Mouse (Mus musculus): ENCODE data around the gene Tmem95. TPM values are rescaled to one million over a fixed set of nuclear protein-coding genes. Genes with fewer than 3 reads are reported as not detected.
A peak's percentile ranks its signal among the peaks of the same experiment; 100 is the strongest.

Tmem95 gene
- polyA plus RNA-seq, 1 experiment from 2014 or later = not detected

DNA sequence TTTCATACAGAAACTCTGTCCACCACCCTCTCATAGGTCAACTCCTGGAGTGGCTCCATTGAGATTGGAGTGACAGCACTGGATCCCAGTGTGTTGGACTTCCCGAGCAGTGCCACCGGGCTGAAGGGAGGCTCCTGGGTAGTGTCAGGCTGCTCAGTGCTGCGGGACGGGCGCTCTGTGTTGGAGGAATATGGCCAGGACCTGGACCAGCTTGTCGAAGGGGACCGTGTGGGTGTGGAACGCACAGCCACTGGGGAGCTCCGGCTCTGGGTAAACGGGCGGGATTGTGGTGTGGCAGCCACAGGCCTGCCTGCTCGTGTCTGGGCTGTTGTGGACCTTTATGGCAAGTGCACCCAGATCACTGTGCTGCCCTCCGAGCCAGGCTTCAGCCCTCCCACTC is 25.2 kb upstream of the Tmem95 start:
- Histone ChIP-seq H3K27ac (0 out of 2 replicates have a peak overlapping the region, but pooled peaks have one; percentile 8), H3K4me3 (peak overlapping the region; percentile 96), H3K9me3 (no peaks in the 10 kb centered on the region), H3K4me1 (peaks cover 42% of the 10 kb centered on the region), H3K36me3 (peaks cover 48% of the 10 kb centered on the region), H3K27me3 (ENCODE audit: insufficient read depth, poor library complexity, severe bottlenecking) (no peaks in the 10 kb centered on the region)
- no peak for DNase-seq (ENCODE audit: low spot score)
- WGBS = 91% methylated on average over 13 of the region's 13 CpGs

DNA sequence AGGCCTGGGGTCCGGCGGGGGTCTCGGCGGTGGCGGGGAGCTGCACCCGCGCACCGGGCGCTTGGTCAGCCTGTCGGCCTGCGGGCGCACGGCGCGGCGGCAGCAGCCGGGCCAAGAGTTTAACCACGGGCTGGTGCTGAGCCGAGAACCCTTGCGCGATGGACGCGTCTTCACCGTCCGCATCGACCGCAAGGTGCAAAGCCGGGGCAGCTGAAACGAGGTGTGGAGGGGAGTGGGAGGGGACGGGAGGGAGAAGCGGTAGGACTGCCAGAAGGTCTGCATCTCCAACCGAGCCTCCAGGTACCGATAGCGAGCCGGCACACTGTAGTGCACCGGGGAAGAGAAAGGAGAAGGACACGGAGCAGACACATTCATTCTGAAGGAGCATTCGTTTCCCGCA is 24.2 kb upstream of the Tmem95 start:
- Histone ChIP-seq H3K27ac (peak overlapping the region; percentile 99), H3K4me1 (peaks cover 48% of the 10 kb centered on the region), H3K36me3 (peaks cover 38% of the 10 kb centered on the region), H3K9me3 (no peaks in the 10 kb centered on the region), H3K27me3 (ENCODE audit: insufficient read depth, poor library complexity, severe bottlenecking) (no peaks in the 10 kb centered on the region), H3K4me3 (peak overlapping the region; percentile 96)
- DNase-seq (ENCODE audit: low spot score) = no peak
- WGBS = 1% methylated on average over 39 of the region's 39 CpGs

DNA sequence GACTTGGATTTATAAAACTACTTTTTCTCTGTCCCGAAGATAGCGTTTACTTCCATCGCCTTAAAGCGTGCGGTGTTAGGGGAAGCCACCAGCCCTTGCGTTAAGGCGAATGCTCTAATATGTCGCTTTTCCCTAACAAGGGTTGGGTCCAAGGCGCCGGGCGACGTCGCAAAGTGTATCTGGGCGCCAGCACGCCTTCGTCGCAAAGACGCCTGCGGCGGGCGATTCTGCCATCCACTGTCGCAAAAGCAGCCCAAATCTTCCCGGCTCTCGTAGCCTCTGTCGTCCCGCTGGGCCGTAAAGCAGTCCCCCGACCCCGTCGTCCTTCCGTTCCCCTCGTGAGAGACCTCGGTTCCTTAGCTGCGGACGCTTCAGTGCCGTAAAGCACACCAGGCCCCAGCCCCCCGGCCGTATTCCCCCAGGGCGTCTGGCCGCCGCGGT is 23.6 kb upstream of the Tmem95 start:
- Histone ChIP-seq H3K27me3 (ENCODE audit: insufficient read depth, poor library complexity, severe bottlenecking) (no peaks in the 10 kb centered on the region), H3K4me3 (peak overlapping the region; percentile 96), H3K9me3 (no peaks in the 10 kb centered on the region), H3K4me1 (peaks cover 48% of the 10 kb centered on the region), H3K27ac (peak overlapping the region; percentile 99), H3K36me3 (peaks cover 33% of the 10 kb centered on the region)
- peak; percentile 99 for DNase-seq (ENCODE audit: low spot score)
- under 1% methylated on average over 42 of the region's 42 CpGs for WGBS

DNA sequence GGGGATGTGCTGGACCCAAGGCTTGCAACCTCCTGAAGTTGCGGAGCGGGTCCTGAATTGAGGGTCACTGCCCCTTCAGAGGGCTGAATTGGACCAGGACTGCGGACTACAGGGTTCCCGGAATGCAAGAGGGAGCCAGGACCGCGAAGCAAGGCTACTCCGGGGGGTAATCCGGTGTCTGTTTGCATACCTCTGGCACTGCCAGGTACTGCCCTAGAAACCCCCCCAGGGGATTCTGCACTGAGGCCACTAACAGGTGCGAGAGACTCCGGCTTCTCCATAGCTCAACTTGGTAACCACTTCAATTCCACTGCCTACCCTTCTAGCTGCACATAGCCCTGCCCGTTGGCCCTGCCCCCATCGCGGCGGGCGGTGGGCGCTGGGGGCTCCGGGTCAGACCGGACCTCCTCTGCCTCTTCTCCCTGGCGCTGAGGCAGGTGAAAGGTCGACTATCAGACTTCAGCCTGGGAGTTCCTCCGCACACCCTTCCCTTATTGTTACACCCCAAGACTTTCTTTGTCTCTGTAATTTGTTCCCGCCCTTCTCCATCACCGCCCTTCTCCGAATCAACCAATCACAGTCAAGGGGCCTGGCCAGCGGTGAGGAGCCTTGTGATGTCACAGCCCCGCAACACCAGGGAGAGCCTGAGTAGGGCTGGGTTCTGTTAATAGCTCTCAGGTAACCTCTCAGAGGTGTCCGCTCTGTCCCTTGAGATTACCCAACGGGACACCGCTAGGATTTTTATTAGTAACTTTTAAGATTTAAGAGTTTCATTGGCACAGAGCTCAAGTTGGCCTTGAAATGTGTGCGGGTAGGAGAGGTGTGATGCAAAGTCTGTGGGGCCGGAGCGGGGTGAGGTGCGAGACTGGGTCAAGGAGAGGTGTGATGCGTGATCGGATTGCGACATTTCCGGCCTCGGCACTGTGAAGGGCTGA is 22.9 kb upstream of the Tmem95 start, which contains the start of the genes 2810408A11Rik and Neurl4:
TSS of gene 2810408A11Rik (minus strand) at position 517 of the 935 bp plus-strand sequence.
TSS of gene Neurl4 (plus strand) at position 602 of the 935 bp plus-strand sequence.
- peak; percentile 97 for DNase-seq (ENCODE audit: low spot score)
- peak within 1 kb of the TSS; percentile 96 for H3K4me3 ChIP-seq
- no peaks in the 10 kb centered on the region for H3K27me3 ChIP-seq (ENCODE audit: insufficient read depth, poor library complexity, severe bottlenecking)
- peak within 1 kb of the TSS; percentile 99 for H3K27ac ChIP-seq
- no peaks in the 10 kb centered on the region for H3K9me3 ChIP-seq
- peaks cover 26% of the 10 kb centered on the region for H3K36me3 ChIP-seq
- WGBS = under 1% methylated on average over 38 of the region's 38 CpGs
- H3K4me1 ChIP-seq = peaks cover 48% of the 10 kb centered on the region

DNA sequence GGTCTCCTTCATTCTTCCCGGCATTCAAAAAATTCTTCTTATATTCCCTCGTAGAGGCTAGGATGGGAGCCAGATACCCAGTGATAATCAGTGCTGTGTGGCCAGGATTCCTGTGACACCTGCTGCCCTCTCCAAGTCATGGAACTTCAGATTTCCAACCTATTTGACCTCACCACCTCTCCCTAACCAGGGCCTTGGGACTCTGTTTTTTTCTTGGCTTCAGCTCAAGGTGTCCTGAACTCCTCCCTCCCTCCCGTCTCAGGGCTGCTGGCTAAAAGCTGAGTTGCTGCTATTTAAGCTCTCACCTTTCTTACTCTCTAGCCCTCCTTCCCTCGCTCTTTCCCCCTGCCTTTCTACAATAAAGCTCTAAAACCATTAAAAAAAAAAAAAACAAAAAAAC is 22.1 kb upstream of the Tmem95 start:
- no peak for DNase-seq (ENCODE audit: low spot score)
- 23% methylated on average over 4 of the region's 4 CpGs for WGBS
- H3K27ac ChIP-seq = peak overlapping the region; percentile 99
- H3K4me3 ChIP-seq = peak overlapping the region; percentile 96
- peaks cover 51% of the 10 kb centered on the region for H3K4me1 ChIP-seq
- H3K9me3 ChIP-seq = no peaks in the 10 kb centered on the region
- H3K36me3 ChIP-seq = peaks cover 17% of the 10 kb centered on the region
- no peaks in the 10 kb centered on the region for H3K27me3 ChIP-seq (ENCODE audit: insufficient read depth, poor library complexity, severe bottlenecking)

DNA sequence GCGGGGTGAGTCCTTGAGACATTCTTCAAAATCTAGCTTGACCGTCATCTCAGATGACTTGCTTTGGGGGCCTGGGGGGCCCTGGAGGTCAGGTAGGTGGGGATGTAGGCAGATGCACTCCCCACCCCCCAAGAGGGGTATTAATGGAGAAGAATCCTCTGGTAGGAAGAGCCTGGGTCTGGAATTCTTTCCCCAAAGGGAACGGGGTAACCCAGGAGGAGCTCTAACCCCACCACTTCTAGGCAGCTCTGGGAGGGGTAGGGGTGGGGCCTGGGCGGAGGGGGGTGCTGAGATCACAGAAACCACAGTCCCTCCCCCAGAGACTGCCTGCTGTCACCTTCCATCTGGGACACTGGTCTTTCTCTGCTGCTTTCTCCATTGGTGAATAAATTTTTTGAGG is 17.5 kb upstream of the Tmem95 start, which contains the start of gene Acap1:
TSS of gene Acap1 (minus strand) at position 249 of the 400 bp plus-strand sequence.
- H3K9me3 ChIP-seq = no peaks in the 10 kb centered on the region
- no peaks in the 10 kb centered on the region for H3K36me3 ChIP-seq
- H3K4me1 ChIP-seq = peaks cover 42% of the 10 kb centered on the region
- 67% methylated on average over 4 of the region's 4 CpGs for WGBS
- peak within 1 kb of the TSS; percentile 36; the same call in 1 of the 2 replicates for H3K27ac ChIP-seq
- no peaks in the 10 kb centered on the region for H3K27me3 ChIP-seq (ENCODE audit: insufficient read depth, poor library complexity, severe bottlenecking)
- DNase-seq (ENCODE audit: low spot score) = no peak
- no peak within 1 kb of the TSS for H3K4me3 ChIP-seq

DNA sequence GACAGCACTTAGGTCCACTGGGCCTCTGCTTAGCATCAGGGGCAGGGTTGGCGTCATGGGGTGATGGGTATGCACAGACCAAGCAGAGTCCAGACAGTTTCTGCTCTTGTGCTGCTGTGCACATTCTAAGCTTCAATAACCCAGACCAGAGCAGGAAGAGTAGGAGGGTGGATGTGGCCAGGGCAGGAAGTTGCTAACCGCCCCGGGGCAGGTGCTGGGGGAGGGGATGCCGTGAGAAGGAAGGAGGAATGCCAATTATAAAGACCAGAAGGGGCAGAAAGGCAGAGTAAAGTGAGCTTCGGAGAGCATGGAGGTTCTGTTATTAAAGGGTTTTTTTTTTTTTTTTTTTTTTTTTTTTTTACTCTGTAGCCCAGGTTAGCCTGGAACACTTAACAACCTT is 16.9 kb upstream of the Tmem95 start:
- Histone ChIP-seq H3K27me3 (ENCODE audit: insufficient read depth, poor library complexity, severe bottlenecking) (no peaks in the 10 kb centered on the region), H3K4me1 (peaks cover 43% of the 10 kb centered on the region), H3K4me3 (no peak overlapping the region), H3K9me3 (no peaks in the 10 kb centered on the region), H3K36me3 (no peaks in the 10 kb centered on the region), H3K27ac (no peak overlapping the region)
- DNase-seq (ENCODE audit: low spot score) = no peak
- 74% methylated on average over 5 of the region's 5 CpGs for WGBS

DNA sequence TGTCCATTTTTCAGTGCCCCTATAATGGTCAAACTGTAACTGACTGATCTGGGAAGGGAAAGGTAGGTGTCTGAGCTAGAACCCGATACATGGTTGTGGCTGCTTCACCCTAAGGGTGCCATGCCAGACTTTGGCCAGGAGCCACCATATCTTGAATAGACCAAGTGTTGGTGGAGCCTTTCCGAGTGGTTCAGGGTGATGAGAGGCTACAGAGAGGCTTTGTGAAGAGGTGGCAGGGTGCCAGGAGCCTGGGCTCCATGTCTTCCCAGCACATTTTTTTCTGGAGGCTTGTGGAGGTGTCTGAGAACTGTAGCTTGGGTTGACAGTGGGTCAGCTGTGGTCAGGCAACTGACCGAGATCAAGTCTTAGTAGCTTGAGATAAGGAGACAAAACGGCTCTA is 13.7 kb upstream of the Tmem95 start:
- DNase-seq (ENCODE audit: low spot score) = no peak
- no peaks in the 10 kb centered on the region for H3K9me3 ChIP-seq
- WGBS = 44% methylated on average over 4 of the region's 4 CpGs
- no peaks in the 10 kb centered on the region for H3K27me3 ChIP-seq (ENCODE audit: insufficient read depth, poor library complexity, severe bottlenecking)
- H3K27ac ChIP-seq = peak overlapping the region; percentile 78; the same call in 1 of the 2 replicates
- H3K4me1 ChIP-seq = peaks cover 37% of the 10 kb centered on the region; the same call in 1 of the 2 replicates
- 0 out of 2 replicates have a peak, but pooled peaks cover 2% of the 10 kb centered on the region for H3K36me3 ChIP-seq
- no peak overlapping the region for H3K4me3 ChIP-seq

DNA sequence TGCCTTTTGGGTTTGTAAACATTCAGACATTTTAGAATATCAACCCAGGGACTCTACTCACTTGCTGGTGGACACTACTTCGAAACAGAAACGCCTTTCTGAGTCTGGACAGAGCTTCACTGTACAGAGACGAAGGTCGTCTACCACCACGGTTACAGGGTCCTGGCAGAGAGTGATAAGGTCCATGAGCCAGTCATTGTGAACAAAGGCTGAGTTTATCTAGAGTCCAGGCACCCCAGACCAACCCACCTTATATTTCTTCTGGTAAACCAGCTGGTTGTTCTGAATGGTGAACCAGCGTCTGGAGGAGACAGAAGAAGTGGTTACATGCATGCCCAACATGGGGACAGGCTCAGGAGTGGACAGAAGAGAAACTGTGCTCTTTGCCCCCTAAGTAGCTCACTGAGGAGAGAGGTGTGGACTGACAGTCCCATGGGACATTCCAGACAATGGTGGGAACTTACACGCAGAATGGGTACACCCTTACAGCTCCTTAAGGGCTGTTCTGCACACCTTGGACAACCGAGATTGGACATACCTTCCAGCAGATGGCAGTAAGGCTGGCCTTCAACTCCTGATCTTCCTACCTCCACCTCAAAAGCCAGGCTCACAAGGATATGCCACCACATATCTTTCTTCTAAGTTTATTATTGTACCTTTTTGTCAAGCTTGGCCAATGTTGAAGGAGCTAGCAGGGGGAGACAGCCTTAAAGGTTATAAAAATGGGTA is 9.3 kb upstream of the Tmem95 start:
- DNase-seq (ENCODE audit: low spot score) = peak; percentile 87
- no peak overlapping the region for H3K4me3 ChIP-seq
- 52% methylated on average over 8 of the region's 8 CpGs for WGBS
- H3K27me3 ChIP-seq (ENCODE audit: insufficient read depth, poor library complexity, severe bottlenecking) = no peaks in the 10 kb centered on the region
- no peaks in the 10 kb centered on the region for H3K9me3 ChIP-seq
- 0 out of 2 replicates have a peak, but pooled peaks cover 2% of the 10 kb centered on the region for H3K36me3 ChIP-seq
- peaks cover 54% of the 10 kb centered on the region for H3K4me1 ChIP-seq
- H3K27ac ChIP-seq = peak overlapping the region; percentile 65; the same call in 1 of the 2 replicates

DNA sequence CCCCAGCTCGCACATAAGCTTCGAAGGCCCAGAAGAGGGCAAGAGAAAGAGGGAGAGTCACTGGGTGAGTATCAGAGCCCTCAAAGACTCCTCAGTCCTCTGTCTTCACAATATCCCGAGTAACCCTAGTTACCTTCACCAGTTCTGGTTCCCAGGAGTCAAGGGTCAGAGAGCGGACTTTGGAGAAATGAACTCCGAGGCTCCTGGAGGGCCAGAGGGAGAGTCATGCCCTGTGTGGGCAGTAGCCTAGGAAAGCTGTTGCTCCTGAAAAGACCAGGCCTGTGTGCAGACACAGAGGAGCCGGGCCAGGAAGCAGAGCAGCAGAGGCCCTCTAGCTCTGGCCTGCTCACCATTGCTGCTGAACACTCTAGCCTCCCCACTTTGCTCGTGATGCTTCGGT is 6.8 kb upstream of the Tmem95 start:
- DNase-seq (ENCODE audit: low spot score) = no peak
- peaks cover 61% of the 10 kb centered on the region for H3K4me1 ChIP-seq
- peaks cover 1% of the 10 kb centered on the region; the same call in 1 of the 2 replicates for H3K27me3 ChIP-seq (ENCODE audit: insufficient read depth, poor library complexity, severe bottlenecking)
- peak overlapping the region; percentile 74 for H3K27ac ChIP-seq
- H3K36me3 ChIP-seq = 0 out of 2 replicates have a peak, but pooled peaks cover 2% of the 10 kb centered on the region
- 81% methylated on average over 8 of the region's 8 CpGs for WGBS
- H3K4me3 ChIP-seq = peak overlapping the region; percentile 8; the same call in 1 of the 2 replicates
- no peaks in the 10 kb centered on the region for H3K9me3 ChIP-seq

DNA sequence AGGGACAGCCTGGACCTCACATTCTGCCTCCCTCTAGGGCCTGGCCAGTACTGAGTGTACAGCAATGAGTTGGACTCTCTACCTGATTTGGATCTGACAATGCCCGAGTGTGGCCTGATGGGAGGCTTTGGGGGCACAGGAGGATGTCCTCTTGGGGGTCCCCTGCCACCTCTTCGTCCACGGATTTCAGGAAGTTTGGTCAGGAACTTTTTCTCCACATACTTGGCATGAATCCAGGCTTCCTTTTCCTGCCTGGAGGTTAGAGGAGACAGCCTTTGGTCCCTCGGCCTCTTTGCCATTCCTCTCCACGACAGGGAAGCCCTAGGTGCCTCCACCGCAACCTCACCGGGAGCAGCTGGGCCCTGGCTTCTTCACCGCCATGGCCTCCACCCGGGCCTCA is 6.4 kb upstream of the Tmem95 start:
- Histone ChIP-seq H3K4me1 (peaks cover 61% of the 10 kb centered on the region), H3K27ac (peak overlapping the region; percentile 74), H3K4me3 (peak overlapping the region; percentile 8; the same call in 1 of the 2 replicates), H3K27me3 (ENCODE audit: insufficient read depth, poor library complexity, severe bottlenecking) (peaks cover 6% of the 10 kb centered on the region; the same call in 1 of the 2 replicates), H3K36me3 (0 out of 2 replicates have a peak, but pooled peaks cover 2% of the 10 kb centered on the region), H3K9me3 (no peaks in the 10 kb centered on the region)
- 74% methylated on average over 9 of the region's 9 CpGs for WGBS
- DNase-seq (ENCODE audit: low spot score) = no peak

DNA sequence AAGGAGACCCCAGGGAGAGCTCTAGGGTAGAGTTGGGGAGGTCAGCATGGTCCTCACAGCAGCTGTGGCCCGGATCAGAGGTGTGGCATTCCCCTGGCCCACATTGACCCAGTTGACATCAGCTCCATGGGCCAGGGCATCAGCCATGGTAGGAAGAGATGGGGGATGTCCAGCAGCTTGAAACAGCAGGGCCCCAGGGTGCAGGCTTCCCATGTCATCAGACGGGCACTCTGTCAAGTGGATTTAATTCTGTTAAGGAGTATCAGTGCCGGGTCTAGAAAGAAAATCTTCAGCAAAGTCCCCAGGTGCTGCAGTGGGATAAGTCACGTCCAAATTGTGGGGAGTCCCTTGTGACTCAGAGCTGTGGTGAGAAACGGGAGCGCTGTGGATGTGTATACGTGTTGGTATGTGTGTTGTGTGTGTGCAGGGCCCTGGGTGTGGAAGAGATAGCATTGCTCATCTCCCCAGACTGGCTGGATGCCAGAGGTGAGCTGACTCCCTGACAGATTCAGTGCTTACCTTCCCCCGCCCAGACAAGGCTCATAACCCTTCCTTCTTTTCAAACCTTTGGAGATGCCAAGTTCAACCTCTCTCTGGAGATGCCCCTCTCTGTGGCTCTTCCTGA is 5.8 kb upstream of the Tmem95 start:
- Histone ChIP-seq H3K27ac (peak overlapping the region; percentile 74), H3K4me1 (peaks cover 67% of the 10 kb centered on the region)

More for the DNA sequence above, 5.8 kb upstream of the Tmem95 start:
- H3K36me3 ChIP-seq = 0 out of 2 replicates have a peak, but pooled peaks cover 2% of the 10 kb centered on the region
- WGBS = 80% methylated on average over 8 of the region's 8 CpGs
- peaks cover 6% of the 10 kb centered on the region; the same call in 1 of the 2 replicates for H3K27me3 ChIP-seq (ENCODE audit: insufficient read depth, poor library complexity, severe bottlenecking)
- no peak overlapping the region for H3K4me3 ChIP-seq
- peak; percentile 73 for DNase-seq (ENCODE audit: low spot score)
- no peaks in the 10 kb centered on the region for H3K9me3 ChIP-seq

All from heart, embryonic 10.5 days (tissue).